Mouse (Mus musculus) gastrocnemius, postnatal 4 days (tissue): Measurements from ENCODE around the gene Olfr1360. TPM values are rescaled to one million over a fixed set of nuclear protein-coding genes. Genes with fewer than 3 reads are reported as not detected.
"Not testable (repeated sequence)": the region's sequence is repeated elsewhere in the genome, so short reads cannot be mapped to it uniquely, and the experiment has no call there.

Source experiments
- DNase-seq, 2 experiments: peaks; one replicate each; pipeline ENCODE4 v3.0.0; 2021 to 2022; ENCODE audit warnings: low spot score in 2 of 2, mixed read lengths in 2 of 2
- long read RNA-seq, 2 experiments: library from polyadenylated mRNA; stranded (forward); transcript quantifications; one replicate each; pipeline ENCODE4 v2.0.0; 2021
- total RNA-seq, 2 experiments: library from RNA; stranded (reverse); gene quantifications; 2 replicates each; pipeline ENCODE4 v1.2.3; 2021

Gene Olfr1360
- not detected for total RNA-seq
- long read RNA-seq, experiment 1 = 0 reads
- long read RNA-seq, experiment 2 = 0 reads

DNA sequence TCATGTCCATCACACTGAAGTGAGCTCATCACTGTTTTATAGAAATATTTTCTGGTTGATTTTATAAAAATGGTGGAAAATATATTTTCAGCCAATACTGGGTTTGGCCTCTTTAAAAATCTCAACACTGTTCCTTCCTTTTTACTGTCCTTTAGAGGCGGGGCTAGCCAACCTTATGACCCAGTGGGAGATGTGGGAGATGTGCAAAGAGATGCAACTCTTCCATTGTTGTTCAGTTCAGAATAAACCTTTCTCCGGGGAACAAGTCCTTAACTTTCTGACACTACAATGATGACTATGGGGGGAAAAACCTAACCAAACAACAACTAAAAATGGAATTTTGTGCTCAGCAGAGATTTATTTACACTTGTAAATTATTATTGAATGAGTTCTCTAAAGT lies at the start of gene Olfr1360:
Gene Olfr1360 (minus strand): TSS at position 101 of the 400 bp plus-strand sequence.
- no peak for DNase-seq

DNA sequence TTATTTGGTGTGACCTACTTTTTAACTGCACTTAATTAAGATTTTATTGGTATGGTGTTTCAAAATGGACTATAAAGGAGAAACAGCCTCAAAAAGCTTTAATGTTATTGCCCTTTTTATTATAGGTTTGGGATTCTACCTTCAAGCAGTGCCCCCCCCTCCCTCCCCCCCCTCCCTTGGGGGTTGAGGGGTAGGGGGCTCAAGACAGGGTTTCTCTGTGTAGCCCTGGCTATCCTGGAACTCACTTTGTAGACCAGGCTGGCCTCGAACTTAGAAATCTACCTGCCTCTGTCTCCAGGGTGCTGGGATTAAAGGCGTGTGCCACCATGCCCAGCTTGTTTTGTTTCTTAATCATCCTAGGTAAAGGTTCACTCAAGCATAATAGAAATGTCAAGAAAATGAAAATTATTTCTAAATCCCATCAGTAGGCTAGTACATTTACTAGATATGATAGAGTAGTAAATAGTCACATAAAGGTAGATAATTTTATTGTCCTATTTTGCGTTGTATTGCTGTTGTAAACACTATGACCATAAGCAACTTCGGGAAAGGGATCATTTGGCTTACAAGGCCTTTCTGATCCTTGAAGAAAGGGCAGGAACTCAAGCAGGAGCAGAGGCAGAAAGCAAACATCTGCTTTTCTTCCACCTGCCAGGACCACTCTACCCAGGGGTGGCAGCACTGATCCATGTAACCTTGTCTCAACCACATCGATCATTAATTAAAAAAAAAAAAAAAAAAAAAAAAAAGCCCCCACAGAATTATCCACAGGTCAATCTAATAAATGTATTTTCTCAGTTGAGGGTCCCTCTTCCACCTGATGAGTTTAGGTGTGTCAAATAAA lies 46.0 kb upstream of the Olfr1360 start:
- no peak for DNase-seq

DNA sequence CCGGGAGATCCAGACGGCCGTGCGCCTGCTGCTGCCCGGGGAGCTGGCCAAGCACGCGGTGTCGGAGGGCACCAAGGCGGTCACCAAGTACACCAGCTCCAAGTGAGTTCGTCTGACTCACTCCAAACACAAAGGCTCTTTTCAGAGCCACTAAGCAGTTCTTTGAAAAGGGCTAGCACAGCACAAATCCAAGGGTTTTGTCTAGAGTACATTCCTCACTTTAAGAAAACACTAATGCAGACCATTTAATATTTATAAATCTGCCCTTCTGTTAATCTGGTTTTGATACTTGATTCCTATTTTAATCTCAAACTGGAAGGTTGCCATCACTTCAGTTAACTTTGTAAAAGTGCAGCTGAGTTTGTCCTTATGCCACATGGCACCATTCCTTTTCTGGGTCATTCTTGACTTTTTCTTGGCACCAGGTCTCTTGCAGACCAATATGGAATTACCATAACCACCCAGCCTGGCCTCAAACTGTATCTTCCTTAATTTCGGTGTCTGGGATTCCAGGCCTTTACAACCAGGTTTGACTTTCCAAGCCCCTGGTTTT lies 45.2 kb upstream of the Olfr1360 start:
- DNase-seq = no peak

GRCm38 (mm10) chr13:21721757-21722372 lies 44.7 kb upstream of the Olfr1360 start, which contains the start of gene Hist1h2bm:
TSS of gene Hist1h2bm (plus strand) at chr13:21722044.
- peak in 1 of 2 experiments; percentile 40 for DNase-seq

GRCm38 (mm10) chr13:21721107-21721756 lies 44.0 kb upstream of the Olfr1360 start:
- DNase-seq = not testable (repeated sequence)

GRCm38 (mm10) chr13:21718381-21719080 lies 41.3 kb upstream of the Olfr1360 start:
- DNase-seq = no peak

DNA sequence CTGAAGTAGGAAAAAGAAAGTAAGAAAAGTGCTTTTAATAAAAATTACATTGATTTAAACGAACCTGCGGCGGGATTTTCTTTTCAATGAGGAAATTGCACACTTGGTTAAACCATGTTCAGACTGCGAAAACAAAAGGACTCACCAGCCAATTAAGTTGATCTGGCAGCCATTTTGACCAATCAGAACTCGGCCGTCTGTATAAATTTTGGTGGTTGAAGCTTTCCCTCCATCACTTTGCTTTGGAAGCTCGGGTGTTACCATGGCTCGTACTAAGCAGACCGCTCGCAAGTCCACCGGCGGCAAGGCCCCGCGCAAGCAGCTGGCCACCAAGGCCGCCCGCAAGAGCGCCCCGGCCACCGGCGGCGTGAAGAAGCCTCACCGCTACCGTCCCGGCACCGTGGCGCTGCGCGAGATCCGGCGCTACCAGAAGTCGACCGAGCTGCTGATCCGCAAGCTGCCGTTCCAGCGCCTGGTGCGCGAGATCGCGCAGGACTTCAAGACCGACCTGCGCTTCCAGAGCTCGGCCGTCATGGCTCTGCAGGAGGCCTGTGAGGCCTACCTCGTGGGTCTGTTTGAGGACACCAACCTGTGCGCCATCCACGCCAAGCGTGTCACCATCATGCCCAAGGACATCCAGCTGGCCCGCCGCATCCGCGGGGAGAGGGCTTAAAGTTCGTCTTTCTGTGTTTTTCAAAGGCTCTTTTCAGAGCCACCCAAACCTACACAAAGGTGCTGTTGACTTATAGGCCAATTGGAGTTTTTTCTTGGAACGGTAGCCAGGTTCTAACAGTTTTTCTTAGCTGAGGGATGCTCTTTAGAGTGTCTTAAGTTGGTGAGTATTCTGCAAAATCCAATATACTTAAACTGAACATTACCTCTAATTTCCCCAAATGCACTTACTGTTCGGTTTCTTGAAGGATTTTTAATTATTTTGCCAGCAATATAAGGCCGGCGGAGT lies 40.5 kb upstream of the Olfr1360 start, which contains the start of gene Hist1h3h:
Gene Hist1h3h (plus strand): TSS at position 263 of the 961 bp plus-strand sequence.
- peak; percentile 41 to 80 for DNase-seq

DNA sequence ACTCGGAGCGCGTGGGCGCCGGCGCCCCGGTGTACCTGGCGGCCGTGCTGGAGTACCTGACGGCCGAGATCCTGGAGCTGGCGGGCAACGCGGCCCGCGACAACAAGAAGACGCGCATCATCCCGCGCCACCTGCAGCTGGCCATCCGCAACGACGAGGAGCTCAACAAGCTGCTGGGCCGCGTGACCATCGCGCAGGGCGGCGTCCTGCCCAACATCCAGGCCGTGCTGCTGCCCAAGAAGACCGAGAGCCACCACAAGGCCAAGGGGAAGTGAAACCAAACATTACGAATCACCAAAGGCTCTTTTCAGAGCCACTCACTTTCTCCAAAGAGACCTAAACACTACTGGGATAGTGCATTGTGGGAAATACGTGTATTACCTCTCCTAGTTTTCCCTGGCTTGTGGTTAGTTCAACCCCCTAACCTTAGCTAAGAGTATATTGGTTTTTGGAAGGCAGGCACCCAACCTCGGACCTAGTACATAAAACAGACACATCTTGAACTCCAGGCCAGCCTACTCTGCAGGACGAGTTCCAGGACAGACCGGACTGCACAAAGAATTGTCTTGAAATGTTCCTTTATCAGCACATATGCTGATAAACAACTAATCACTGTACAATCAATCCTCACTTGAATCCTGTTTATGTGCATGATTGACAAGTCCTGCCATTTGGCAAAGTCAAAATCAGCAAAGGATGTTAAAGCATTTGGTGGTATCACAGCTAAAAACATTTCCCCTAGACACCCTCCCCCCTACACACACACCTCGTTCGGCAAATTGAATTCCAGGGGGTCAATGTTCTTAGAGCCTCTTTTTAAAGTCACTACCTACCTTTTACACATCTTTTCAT lies 39.6 kb upstream of the Olfr1360 start:
- not testable (repeated sequence) for DNase-seq

DNA sequence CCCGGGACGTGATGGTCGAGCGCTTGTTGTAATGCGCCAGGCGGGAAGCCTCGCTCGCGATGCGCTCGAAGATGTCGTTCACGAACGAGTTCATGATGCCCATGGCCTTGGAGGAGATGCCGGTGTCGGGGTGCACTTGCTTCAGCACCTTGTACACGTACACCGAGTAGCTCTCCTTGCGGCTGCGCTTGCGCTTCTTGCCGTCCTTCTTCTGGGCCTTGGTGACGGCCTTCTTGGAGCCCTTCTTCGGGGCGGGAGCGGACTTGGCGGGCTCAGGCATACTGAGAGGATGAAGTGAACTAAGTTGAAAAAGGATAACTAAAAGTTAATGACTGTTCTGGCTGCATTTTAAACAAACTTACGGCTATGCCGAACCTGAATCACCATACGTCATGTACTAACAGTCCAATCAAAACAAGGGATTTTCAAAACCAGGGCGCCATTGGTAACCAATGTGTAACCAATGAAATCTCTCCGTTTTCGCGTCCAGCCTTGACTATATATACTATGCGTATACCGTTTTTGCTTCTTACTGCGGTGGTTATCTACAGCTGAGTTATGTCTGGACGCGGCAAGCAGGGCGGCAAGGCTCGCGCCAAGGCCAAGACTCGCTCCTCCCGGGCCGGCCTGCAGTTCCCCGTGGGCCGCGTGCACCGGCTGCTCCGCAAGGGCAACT lies 38.8 kb upstream of the Olfr1360 start, which contains the start of the genes Hist1h2bl and Hist1h2ai:
Gene Hist1h2bl (minus strand): TSS at position 280 of the 676 bp plus-strand sequence.
Gene Hist1h2ai (plus strand): TSS at position 559 of the 676 bp plus-strand sequence.
- peak; percentile 27 to 70 for DNase-seq

DNA sequence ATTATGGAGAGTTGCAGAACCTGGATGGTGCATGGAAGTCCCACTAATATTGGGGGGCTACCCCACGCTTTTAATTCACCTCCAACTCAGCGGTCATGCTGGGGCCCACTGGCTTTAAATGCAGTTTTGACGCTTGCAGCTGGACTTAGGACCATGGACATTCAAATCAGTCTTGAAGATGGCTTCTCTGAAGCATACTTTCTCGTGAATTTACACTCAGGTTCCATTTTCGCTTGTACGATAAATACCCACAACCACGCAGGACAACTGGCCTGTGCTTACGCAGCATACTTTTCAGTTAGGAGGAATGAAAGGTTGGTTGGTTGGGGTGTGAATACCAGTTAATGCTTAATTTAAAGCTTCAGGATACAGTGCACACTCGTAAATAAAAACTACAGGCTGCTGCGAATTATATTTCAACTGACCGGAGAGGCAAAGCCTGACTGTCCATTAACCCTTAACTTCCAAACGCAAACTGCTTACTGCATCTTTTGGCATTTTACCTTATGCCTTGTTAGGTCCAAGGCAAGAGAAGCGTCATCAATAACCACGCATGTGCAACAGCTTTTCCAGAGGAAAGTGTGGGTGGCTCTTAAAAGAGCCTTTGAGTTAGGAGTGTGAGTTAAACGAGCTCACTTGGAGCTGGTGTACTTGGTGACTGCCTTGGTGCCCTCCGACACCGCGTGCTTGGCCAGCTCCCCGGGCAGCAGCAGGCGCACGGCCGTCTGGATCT lies 38.1 kb upstream of the Olfr1360 start:
- no peak for DNase-seq

DNA sequence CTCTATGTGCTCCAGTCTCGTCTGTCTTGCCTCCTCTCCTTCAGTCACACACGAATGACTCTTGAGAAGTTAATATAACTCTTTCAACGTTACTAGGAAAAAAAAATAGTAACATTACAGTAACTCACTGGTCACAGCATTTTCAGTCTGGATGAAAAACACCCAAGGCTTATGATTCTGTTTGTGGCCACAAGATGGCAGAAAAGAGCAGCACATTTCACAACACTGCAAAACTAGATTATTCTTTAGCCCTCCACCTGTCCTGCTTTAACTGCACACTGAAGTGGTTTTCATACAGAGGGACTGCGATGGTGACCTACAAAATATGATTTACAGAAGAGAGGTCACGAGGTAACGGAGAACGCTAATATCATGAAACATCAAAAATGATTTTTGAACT lies 37.5 kb upstream of the Olfr1360 start:
- DNase-seq = peak in 1 of 2 experiments; percentile 45

- no peak for DNase-seq
Measured at GRCm38 (mm10) chr13:21711698-21712097, 34.5 kb upstream of the Olfr1360 start.

DNA sequence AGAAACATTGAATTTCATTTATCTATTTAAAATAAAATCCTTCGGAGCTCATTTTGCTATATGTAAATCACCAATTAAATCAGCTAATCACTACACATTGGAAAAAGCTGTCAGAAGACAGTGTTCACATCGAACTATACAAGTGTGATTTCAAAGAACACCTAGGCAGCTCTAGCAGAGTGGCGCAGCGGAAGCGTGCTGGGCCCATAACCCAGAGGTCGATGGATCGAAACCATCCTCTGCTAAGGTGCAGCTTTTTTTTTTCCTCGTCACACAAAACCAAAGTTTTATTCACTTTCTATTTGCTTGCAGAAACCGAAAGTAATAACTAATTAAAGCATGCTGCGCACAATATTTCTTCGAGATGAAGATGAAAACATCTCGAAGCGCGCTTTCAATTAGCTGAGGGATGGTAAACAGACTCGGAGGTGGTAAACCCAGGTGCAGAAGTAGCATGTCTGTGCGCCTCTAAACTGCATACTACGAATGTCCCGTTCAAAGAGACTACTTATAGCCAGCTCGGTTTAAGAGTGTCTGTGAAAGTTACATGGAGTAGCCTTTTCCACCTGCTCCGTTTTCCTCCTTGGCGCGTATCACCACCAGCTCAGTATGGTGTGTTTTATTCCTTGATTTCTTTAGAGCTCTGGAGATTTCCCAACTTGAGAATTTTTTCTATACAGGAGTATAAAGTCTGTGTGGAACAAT lies 33.8 kb upstream of the Olfr1360 start:
- peak; percentile 46 to 54 for DNase-seq

DNA sequence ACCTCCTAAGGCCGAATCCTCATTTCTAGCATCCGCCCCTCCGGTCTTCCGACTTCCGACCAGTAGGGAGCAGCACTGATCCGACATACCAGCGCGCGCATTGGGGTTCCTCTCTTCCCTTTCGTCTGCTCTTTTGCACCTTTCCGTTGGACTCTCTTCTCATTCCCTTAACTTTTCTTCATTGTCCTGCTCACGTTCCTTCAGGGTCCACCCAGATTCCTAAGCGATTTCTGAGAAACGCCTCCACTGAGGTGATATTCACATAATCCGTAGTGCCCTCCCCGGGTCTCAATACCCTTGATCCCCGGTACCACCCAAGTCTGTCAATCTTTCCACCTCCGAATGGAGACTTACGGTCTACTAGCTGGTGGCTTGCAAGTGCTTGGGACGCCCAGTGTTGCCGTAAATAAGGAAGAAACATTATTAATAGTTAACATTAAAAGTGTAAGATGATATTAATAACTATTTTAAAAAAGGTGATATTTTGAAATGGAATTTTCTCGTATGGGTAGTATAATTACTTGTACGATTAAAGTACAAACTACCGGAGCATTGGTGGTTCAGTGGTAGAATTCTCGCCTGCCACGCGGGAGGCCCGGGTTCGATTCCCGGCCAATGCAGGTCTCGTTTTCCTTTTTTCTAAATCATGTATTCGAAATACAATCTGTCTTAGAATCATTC lies 33.0 kb upstream of the Olfr1360 start:
- peak; percentile 62 to 86 for DNase-seq

DNA sequence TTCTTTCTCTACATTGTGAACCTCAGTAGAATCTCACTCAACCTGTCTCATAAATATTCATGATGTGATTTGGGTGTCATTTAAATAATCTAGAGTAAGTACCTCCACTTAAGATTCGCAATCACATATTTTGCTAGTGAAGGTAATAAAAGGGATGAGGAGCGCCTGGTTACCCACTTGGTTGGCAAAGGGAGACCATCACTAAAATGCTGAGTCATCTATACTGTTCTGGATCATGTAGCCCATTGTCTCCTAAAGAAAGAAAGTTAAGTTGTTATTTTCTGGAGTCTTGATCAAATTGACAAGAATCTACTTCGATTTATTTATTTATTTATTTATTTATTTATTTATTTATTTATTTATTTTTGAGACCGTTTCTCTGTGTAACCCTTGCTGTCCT lies 29.5 kb upstream of the Olfr1360 start:
- DNase-seq = no peak

GRCm38 (mm10) chr13:21697811-21698210 lies 20.6 kb upstream of the Olfr1360 start, which contains the start of gene Olfr1359:
TSS of gene Olfr1359 (plus strand) at chr13:21698111.
- no peak for DNase-seq
